Comparison of ENCODE assay signal across 9 mouse cellular contexts in the genomic region with DNA sequence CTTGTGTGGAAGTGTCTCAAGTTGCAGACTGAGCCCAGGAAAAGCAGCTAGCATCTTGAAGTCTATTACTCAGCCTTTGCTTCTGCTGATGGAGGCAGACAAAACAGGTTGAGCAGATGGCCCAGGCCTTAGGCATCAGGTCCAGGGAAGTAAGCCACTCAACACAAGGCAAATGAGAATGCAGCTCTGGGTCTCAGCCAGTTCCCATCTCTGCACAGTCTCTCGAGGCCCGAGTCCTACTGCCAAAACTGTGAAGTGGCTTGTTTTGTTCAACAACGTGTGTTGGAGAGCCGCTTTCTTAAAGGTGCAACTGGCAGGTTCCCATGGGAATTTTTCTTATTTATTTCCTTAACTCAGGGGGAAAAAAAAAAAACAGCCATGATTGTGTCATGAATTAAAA.
DNase-seq lines count a peak whose midpoint lies in the region; ATAC-seq and TF ChIP-seq lines count a peak whose summit lies in the region.
"Had no signal": no experiment of that assay in that cellular context is flagged by ENCODE, and none has a peak within 500 bp of the region (broad histone marks: within the 10 kb centered on the region; RNA-seq: fewer than 3 reads in every experiment).

No protein-coding gene starts in this region.

- no peak overlapping the region for H3K4me2 ChIP-seq in midbrain, postnatal 0 days (ENCODE audit: low read depth, low read length, poor library complexity, severe bottlenecking)
- no peak overlapping the region for H3K4me2 ChIP-seq in intestine, embryonic 15.5 days (replicated peaks)
- H3K4me2 ChIP-seq in limb, embryonic 13.5 days (replicated peaks): no peak overlapping the region

- no peaks in the 10 kb centered on the region; the same call in 1 of the 2 replicates for H3K4me1 ChIP-seq in midbrain, postnatal 0 days (ENCODE audit: insufficient read depth, low read length)
- peaks cover 12% of the 10 kb centered on the region for H3K4me1 ChIP-seq in midbrain, embryonic 10.5 days
- H3K4me1 ChIP-seq in intestine, embryonic 15.5 days (replicated peaks): peaks cover 16% of the 10 kb centered on the region
- peaks cover 62% of the 10 kb centered on the region for H3K4me1 ChIP-seq in limb, embryonic 13.5 days

- no peak overlapping the region for H3K9ac ChIP-seq in midbrain, postnatal 0 days (replicated peaks; ENCODE audit: low read length, poor library complexity, severe bottlenecking)
- no peak overlapping the region for H3K9ac ChIP-seq in intestine, embryonic 15.5 days
- no peak overlapping the region for H3K9ac ChIP-seq in limb, embryonic 13.5 days

- H3K27ac ChIP-seq in midbrain, postnatal 0 days (ENCODE audit: low read depth, low read length): no peak overlapping the region
- H3K27ac ChIP-seq in midbrain, embryonic 10.5 days (replicated peaks): no peak overlapping the region
- H3K27ac ChIP-seq in intestine, embryonic 15.5 days: peak overlapping the region; percentile 64; the same call in 1 of the 2 replicates
- H3K27ac ChIP-seq in limb, embryonic 13.5 days: peak overlapping the region; percentile 58; the same call in 1 of the 2 replicates

- no peak overlapping the region for H3K4me3 ChIP-seq in midbrain, postnatal 0 days (ENCODE audit: low read depth, low read length)
- no peak overlapping the region for H3K4me3 ChIP-seq in midbrain, embryonic 10.5 days
- no peak overlapping the region for H3K4me3 ChIP-seq in intestine, embryonic 15.5 days (replicated peaks)
- H3K4me3 ChIP-seq in limb, embryonic 13.5 days: no peak overlapping the region

- no peak for ATAC-seq in midbrain, postnatal 0 days (ENCODE audit: low FRiP score)
- peak; percentile 52; the same call in 1 of the 2 replicates for ATAC-seq in intestine, embryonic 15.5 days
- no peak for ATAC-seq in limb, embryonic 13.5 days (ENCODE audit: low FRiP score, low read depth)
- no peak for ATAC-seq in megakaryocyte, adult 5-6 weeks (ENCODE audit: poor library complexity, severe bottlenecking)
- no peak for ATAC-seq in granulocyte monocyte progenitor cell, adult 5-6 weeks (replicated peaks; ENCODE audit: poor library complexity, severe bottlenecking)

- TF ChIP-seq CTCF in midbrain, postnatal 0 days (IDR thresholded peaks at IDR 0.05): no peak

- DNase-seq in midbrain, postnatal 0 days (ENCODE audit: low spot score): peak; percentile 83
- DNase-seq in midbrain, embryonic 10.5 days (ENCODE audit: low spot score): no peak
- peak; percentile 88 for DNase-seq in telencephalon, adult 2 months (ENCODE audit: low read depth, low spot score)
- DNase-seq in urinary bladder, adult 2 months (ENCODE audit: low spot score): no peak

- H3K36me3 ChIP-seq in midbrain, postnatal 0 days (ENCODE audit: insufficient read depth, low read length): no peaks in the 10 kb centered on the region
- H3K36me3 ChIP-seq in midbrain, embryonic 10.5 days: no peaks in the 10 kb centered on the region
- no peaks in the 10 kb centered on the region for H3K36me3 ChIP-seq in intestine, embryonic 15.5 days
- no peaks in the 10 kb centered on the region for H3K36me3 ChIP-seq in limb, embryonic 13.5 days
- H3K36me3 ChIP-seq: G1E had no signal

- no peaks in the 10 kb centered on the region for H3K9me3 ChIP-seq in midbrain, postnatal 0 days (ENCODE audit: low read length)
- H3K9me3 ChIP-seq in midbrain, embryonic 10.5 days (replicated peaks): no peaks in the 10 kb centered on the region
- H3K9me3 ChIP-seq in intestine, embryonic 15.5 days: no peaks in the 10 kb centered on the region
- H3K9me3 ChIP-seq in limb, embryonic 13.5 days: no peaks in the 10 kb centered on the region
- H3K9me3 ChIP-seq: G1E had no signal

- WGBS in midbrain, postnatal 0 days: 73% methylated on average over 4 of the region's 4 CpGs
- 77% methylated on average over 4 of the region's 4 CpGs for WGBS in midbrain, embryonic 10.5 days
- 48% methylated on average over 4 of the region's 4 CpGs for WGBS in intestine, embryonic 15.5 days
- WGBS in limb, embryonic 13.5 days: 51% methylated on average over 4 of the region's 4 CpGs

- no peaks in the 10 kb centered on the region for H3K27me3 ChIP-seq in midbrain, postnatal 0 days (ENCODE audit: insufficient read depth, low read length)
- no peaks in the 10 kb centered on the region for H3K27me3 ChIP-seq in midbrain, embryonic 10.5 days (ENCODE audit: low read depth, poor library complexity, severe bottlenecking)
- H3K27me3 ChIP-seq in intestine, embryonic 15.5 days (replicated peaks): no peaks in the 10 kb centered on the region
- H3K27me3 ChIP-seq in limb, embryonic 13.5 days: no peaks in the 10 kb centered on the region; the same call in 1 of the 2 replicates

Comparison
In these comparisons a context has a peak if more than half of its experiments do, and no peak if none do; other contexts are left out.
1. DNase-seq: peak in midbrain, postnatal 0 days (single experiment) and telencephalon, adult 2 months (single experiment); none in midbrain, embryonic 10.5 days (single experiment) and urinary bladder, adult 2 months (single experiment).
2. H3K27ac ChIP-seq: peak in intestine, embryonic 15.5 days (single experiment) and limb, embryonic 13.5 days (single experiment); none in midbrain, postnatal 0 days (single experiment) and midbrain, embryonic 10.5 days (single experiment).